Mouse (Mus musculus) liver, embryonic 16.5 days (tissue): ENCODE measurements at regions not wholly inside any gene's neighbourhood (a gene's known extent, or its start where the extent isn't known, plus 50 kb on each side); places are given as distances from the start of the nearest gene placed in this dataset.

Source experiments
- ATAC-seq: fragments of 200-750 bp; cut with Nextera tagmentation; 2 replicates; pipeline ENCODE4 v1.8.0; 2017; ENCODE audit warnings: low read depth, mild to moderate bottlenecking, moderate number of reproducible peaks, moderate library complexity
- H3K27ac ChIP-seq: fragments of 300-500 bp; sonication (generic); 2 replicates; pipeline ENCODE4 v1.5.1; 2014; ENCODE audit warnings: mild to moderate bottlenecking, low read length
- H3K27me3 ChIP-seq: fragments of 300-500 bp; sonication (generic); 2 replicates; pipeline ENCODE4 v1.6.1; 2014; ENCODE audit warnings: low read depth, low read length, mixed read lengths; ENCODE audit not compliant: control insufficient read depth, insufficient read depth
- H3K36me3 ChIP-seq: fragments of 300-500 bp; sonication (generic); 2 replicates; pipeline ENCODE4 v1.6.1; 2014; ENCODE audit warnings: mild to moderate bottlenecking; ENCODE audit not compliant: control insufficient read depth, insufficient read depth
- H3K4me1 ChIP-seq: fragments of 300-500 bp; sonication (generic); 2 replicates; pipeline ENCODE4 v1.6.1; 2014; ENCODE audit warnings: low read depth, low read length, mixed read lengths; ENCODE audit not compliant: control insufficient read depth
- H3K4me2 ChIP-seq: fragments of 300-500 bp; sonication (generic); 2 replicates; pipeline ENCODE4 v1.6.1; 2014; ENCODE audit warnings: low read depth, low read length, mixed read lengths
- H3K4me3 ChIP-seq: fragments of 300-500 bp; sonication (generic); 2 replicates; pipeline ENCODE4 v1.5.1; 2014; ENCODE audit warnings: low read depth, mild to moderate bottlenecking, low read length
- H3K9ac ChIP-seq: fragments of 300-500 bp; sonication (generic); 2 replicates; pipeline ENCODE4 v1.6.1; 2014; ENCODE audit warnings: low read depth, low read length
- H3K9me3 ChIP-seq: fragments of 300-500 bp; sonication (generic); replicated peaks from 2 replicates; pipeline ENCODE4 v1.6.1; 2016; ENCODE audit warnings: low read length; ENCODE audit not compliant: control insufficient read depth
- WGBS: fragments of 180-500 bp; shearing (Covaris S2); extraction: QIAGEN DNeasy Blood & Tissue Kit; methylation state at CpG from one replicate; pipeline ENCODE4 v1.1.7; 2014; ENCODE audit not compliant: insufficient replicate concordance; 5-methylcytosine and 5-hydroxymethylcytosine counted together

GRCm38 (mm10) chr2:161231405-161231804, 122.5 kb upstream of the Chd6 start:
- H3K9ac ChIP-seq = no peak overlapping the region
- H3K4me3 ChIP-seq = no peak overlapping the region
- 34% methylated on average over 4 of the region's 4 CpGs for WGBS
- no peaks in the 10 kb centered on the region for H3K9me3 ChIP-seq
- no peak overlapping the region for H3K4me2 ChIP-seq
- no peaks in the 10 kb centered on the region for H3K27me3 ChIP-seq
- H3K27ac ChIP-seq = no peak overlapping the region
- no peaks in the 10 kb centered on the region for H3K4me1 ChIP-seq
- ATAC-seq = no peak
- no peaks in the 10 kb centered on the region for H3K36me3 ChIP-seq

GRCm38 (mm10) chr2:161215736-161216135, 106.9 kb upstream of the Chd6 start:
- Histone ChIP-seq H3K27ac (no peak overlapping the region), H3K36me3 (no peaks in the 10 kb centered on the region), H3K27me3 (no peaks in the 10 kb centered on the region), H3K4me3 (no peak overlapping the region), H3K4me1 (no peaks in the 10 kb centered on the region), H3K9ac (no peak overlapping the region), H3K4me2 (no peak overlapping the region), H3K9me3 (no peaks in the 10 kb centered on the region)
- WGBS = 71% methylated on average over 8 of the region's 8 CpGs
- ATAC-seq = no peak

- H3K9ac ChIP-seq = no peak overlapping the region
- no peaks in the 10 kb centered on the region for H3K9me3 ChIP-seq
- ATAC-seq = no peak
- H3K36me3 ChIP-seq = no peaks in the 10 kb centered on the region
- no peak overlapping the region for H3K4me3 ChIP-seq
- no peaks in the 10 kb centered on the region for H3K27me3 ChIP-seq
- WGBS = 18% methylated on average over 15 of the region's 15 CpGs
- no peak overlapping the region for H3K27ac ChIP-seq
- H3K4me2 ChIP-seq = no peak overlapping the region
- no peaks in the 10 kb centered on the region for H3K4me1 ChIP-seq
These were observed 106.0 kb upstream of the Chd6 start for GRCm38 (mm10) chr2:161214681-161215458.

- H3K27me3 ChIP-seq = no peaks in the 10 kb centered on the region
- H3K9ac ChIP-seq = no peak overlapping the region
- no peak overlapping the region for H3K27ac ChIP-seq
- no peaks in the 10 kb centered on the region for H3K9me3 ChIP-seq
- no peak overlapping the region for H3K4me2 ChIP-seq
- no peak for ATAC-seq
- H3K4me3 ChIP-seq = no peak overlapping the region
- H3K4me1 ChIP-seq = no peaks in the 10 kb centered on the region
- 56% methylated on average over 13 of the region's 13 CpGs for WGBS
- no peaks in the 10 kb centered on the region for H3K36me3 ChIP-seq
These were observed 103.5 kb upstream of the Chd6 start for GRCm38 (mm10) chr2:161212322-161212882.

GRCm38 (mm10) chr2:161196713-161197372, 88.0 kb upstream of the Chd6 start:
- no peak for ATAC-seq
- H3K27me3 ChIP-seq = no peaks in the 10 kb centered on the region
- H3K36me3 ChIP-seq = no peaks in the 10 kb centered on the region
- H3K9me3 ChIP-seq = no peaks in the 10 kb centered on the region
- H3K4me1 ChIP-seq = no peaks in the 10 kb centered on the region
- H3K27ac ChIP-seq = no peak overlapping the region
- H3K4me2 ChIP-seq = no peak overlapping the region
- no peak overlapping the region for H3K9ac ChIP-seq
- 73% methylated on average over 7 of the region's 7 CpGs for WGBS
- no peak overlapping the region for H3K4me3 ChIP-seq

- Histone ChIP-seq H3K9me3 (no peaks in the 10 kb centered on the region), H3K4me1 (no peaks in the 10 kb centered on the region), H3K4me2 (no peak overlapping the region), H3K4me3 (no peak overlapping the region), H3K36me3 (no peaks in the 10 kb centered on the region), H3K9ac (no peak overlapping the region), H3K27ac (no peak overlapping the region), H3K27me3 (no peaks in the 10 kb centered on the region)
- 66% methylated on average over 1 of the region's 1 CpGs for WGBS
- ATAC-seq = no peak
These were observed 78.6 kb upstream of the Chd6 start for GRCm38 (mm10) chr2:161187516-161187915.

- no peak overlapping the region for H3K9ac ChIP-seq
- no peaks in the 10 kb centered on the region for H3K9me3 ChIP-seq
- H3K4me2 ChIP-seq = no peak overlapping the region
- ATAC-seq = no peak
- no peaks in the 10 kb centered on the region for H3K27me3 ChIP-seq
- H3K4me3 ChIP-seq = no peak overlapping the region
- H3K27ac ChIP-seq = no peak overlapping the region
- no peaks in the 10 kb centered on the region for H3K36me3 ChIP-seq
- H3K4me1 ChIP-seq = no peaks in the 10 kb centered on the region
These were observed 76.2 kb upstream of the Chd6 start for GRCm38 (mm10) chr2:161185122-161185521.

GRCm38 (mm10) chr2:161177355-161178021, 68.6 kb upstream of the Chd6 start:
- 3% methylated on average over 20 of the region's 20 CpGs for WGBS
- peak overlapping the region; percentile 57 for H3K4me2 ChIP-seq
- no peaks in the 10 kb centered on the region for H3K4me1 ChIP-seq
- no peaks in the 10 kb centered on the region for H3K9me3 ChIP-seq
- H3K4me3 ChIP-seq = peak overlapping the region; percentile 56
- no peak overlapping the region for H3K27ac ChIP-seq
- no peaks in the 10 kb centered on the region for H3K27me3 ChIP-seq
- H3K9ac ChIP-seq = no peak overlapping the region
- H3K36me3 ChIP-seq = no peaks in the 10 kb centered on the region
- ATAC-seq = peak; percentile 55; the same call in 1 of the 2 replicates

GRCm38 (mm10) chr2:161166681-161167080, 57.8 kb upstream of the Chd6 start:
- H3K4me3 ChIP-seq = no peak overlapping the region
- no peaks in the 10 kb centered on the region for H3K27me3 ChIP-seq
- WGBS = 41% methylated on average over 3 of the region's 3 CpGs
- H3K27ac ChIP-seq = no peak overlapping the region
- no peak for ATAC-seq
- H3K9ac ChIP-seq = no peak overlapping the region
- H3K4me2 ChIP-seq = no peak overlapping the region
- H3K9me3 ChIP-seq = no peaks in the 10 kb centered on the region
- H3K36me3 ChIP-seq = no peaks in the 10 kb centered on the region
- no peaks in the 10 kb centered on the region for H3K4me1 ChIP-seq
